Mouse (Mus musculus) olfactory bulb, adult 2 months (tissue): ENCODE data around the gene Zfp786.
A peak's percentile ranks its signal among the peaks of the same experiment; 100 is the strongest.

Experiments
- CTCF ChIP-seq: fragments of 200-500 bp; IDR thresholded peaks from 2 replicates; pipeline ENCODE4 v1.5.1; 2012; ENCODE audit warnings: low read depth, mild to moderate bottlenecking, low read length, moderate library complexity; ENCODE audit not compliant: insufficient read depth
- POLR2A ChIP-seq: fragments of 200-500 bp; IDR thresholded peaks from 2 replicates; pipeline ENCODE4 v1.6.1; 2012; ENCODE audit warnings: mild to moderate bottlenecking, low read depth, low read length, moderate library complexity; ENCODE audit not compliant: insufficient read depth

DNA sequence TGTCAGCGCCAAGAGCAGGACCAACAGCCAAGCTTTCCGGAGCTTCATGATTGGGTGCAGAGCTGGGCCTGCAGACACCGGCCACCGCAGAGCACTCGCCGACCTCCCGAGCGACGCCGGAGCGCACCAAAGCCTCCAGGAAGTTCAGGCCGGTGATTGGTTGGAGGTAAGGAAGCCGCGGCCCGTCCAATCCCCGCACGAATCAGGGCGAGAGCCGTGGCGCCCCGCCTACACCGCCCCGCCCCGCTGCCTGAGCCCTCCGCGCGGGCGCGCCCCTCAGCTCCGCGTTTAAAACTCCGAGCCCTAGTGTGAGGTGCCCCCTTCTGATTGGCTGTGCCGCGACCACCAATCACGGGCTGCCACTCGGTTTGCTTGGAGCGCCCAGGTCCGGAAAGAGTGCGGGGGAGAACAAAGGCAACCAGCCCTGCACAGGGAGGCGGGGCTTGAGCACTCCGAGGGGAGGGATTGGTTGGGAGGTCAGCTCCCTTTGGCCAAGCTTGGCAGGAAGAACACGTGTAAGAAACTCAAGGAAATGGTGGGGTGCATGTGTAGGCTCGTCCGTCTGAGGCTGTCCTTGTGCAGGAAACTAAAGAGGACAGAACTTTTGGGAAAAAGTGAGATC, 17.3 kb downstream of the Zfp786 start, which contains the start of gene Pdia4:
- TF ChIP-seq POLR2A (peak; percentile 58; the same call in 1 of the 2 replicates), CTCF (no peak)
